ENCODE assay signal across 16 mouse cellular contexts in the genomic region with DNA sequence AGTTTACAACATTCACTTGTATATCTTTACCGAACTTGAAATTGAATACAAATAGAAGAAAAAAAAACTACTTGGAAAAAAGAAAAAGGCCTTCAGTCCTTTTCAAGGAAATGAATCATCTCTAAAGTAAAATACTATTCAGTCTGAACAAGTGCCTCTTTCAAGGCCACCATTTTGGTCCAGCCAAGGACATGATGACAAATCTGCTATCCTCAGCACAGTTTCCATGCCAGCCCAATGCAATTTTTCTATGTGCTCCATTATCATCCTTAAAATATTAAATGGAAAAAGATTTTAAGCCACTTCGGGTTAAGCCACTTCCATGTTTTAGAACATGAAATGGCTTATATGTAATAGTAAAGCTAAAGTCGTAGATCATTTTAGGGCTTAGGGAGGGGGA. TPM values are rescaled to one million over a fixed set of nuclear protein-coding genes. Genes with fewer than 3 reads are reported as not detected.
A peak's percentile ranks its signal among the peaks of the same experiment; 100 is the strongest.
DNase-seq lines count a peak whose midpoint lies in the region.
"Had no signal": no experiment of that assay in that cellular context is flagged by ENCODE, and none has a peak within 500 bp of the region (broad histone marks: within the 10 kb centered on the region; RNA-seq: fewer than 3 reads in every experiment).

No protein-coding gene starts in this region.

- DNase-seq in adrenal gland, adult (ENCODE audit: inconsistent age in 2 of 2, low spot score in 1 of 2) = peak; percentile 64 to 85
- no peak for DNase-seq in adrenal gland, adult 18-20 months (ENCODE audit: low spot score in 2 of 2)
- peak; percentile 37 for DNase-seq in adrenal gland, adult 8-10 months
- DNase-seq in adrenal gland, postnatal 14 days = peak; percentile 31
- DNase-seq in adrenal gland, postnatal 36 days = peak; percentile 55
- no peak for DNase-seq in right cerebral cortex, postnatal 25 days
- DNase-seq in left cerebral cortex, postnatal 36 days (ENCODE audit: low spot score in 2 of 2) = no peak
- DNase-seq: B cell, adult 2 months; cerebellum, adult 11 months; cerebellum, adult 18-20 months; cerebellum, adult 8-10 months; cerebellum, adult 9-11 months; cerebellum, postnatal 14 days; cerebellum, postnatal 36 days; embryo, embryonic 11 days had no signal

- intact Hi-C loops in left cerebral cortex, postnatal 36 days (cut with DNase I) = no loop called here

RNA-seq across cellular contexts. Expression of a gene that starts 35.2 kb away (rescaled TPM):
- 10 to 100 TPM in 1 of 2 experiments, 1 to 10 TPM in 1; 6.7 to 11.0 TPM for total RNA-seq in adrenal gland, adult 18-20 months (2021)
- 10 to 100 TPM in 2 of 4 experiments, 1 to 10 TPM in 2; 8.9 to 11.1 (median 9.7) TPM for total RNA-seq in adrenal gland, adult 8-10 months (2022)
- total RNA-seq in adrenal gland, postnatal 14 days (2021) = 6.2 and 6.3 TPM in 2 replicates
- 1 to 10 TPM; 6.5 to 6.8 TPM for total RNA-seq in adrenal gland, postnatal 36 days (2021)
- 1 to 10 TPM; 1.9 to 3.3 TPM for total RNA-seq in left cerebral cortex, postnatal 36 days (2021)
- total RNA-seq: G1E had no signal

Comparison
In these comparisons a context has a peak if more than half of its experiments do, and no peak if none do; other contexts are left out.
1. DNase-seq: peak in adrenal gland, adult (2 of 2), adrenal gland, adult 8-10 months (single experiment), adrenal gland, postnatal 14 days (single experiment) and adrenal gland, postnatal 36 days (2 of 2); none in adrenal gland, adult 18-20 months (0 of 2), right cerebral cortex, postnatal 25 days (single experiment) and left cerebral cortex, postnatal 36 days (0 of 2).